In genomic region chr15:102335925-102336324, GRCm38 (mm10) we compare ENCODE assay signal across 12 mouse cellular contexts. TPM values are rescaled to one million over a fixed set of nuclear protein-coding genes. Genes with fewer than 3 reads are reported as not detected.
DNase-seq lines count a peak whose midpoint lies in the region; ATAC-seq and TF ChIP-seq lines count a peak whose summit lies in the region.
"Not testable (repeated sequence)": the region's sequence is repeated elsewhere in the genome, so short reads cannot be mapped to it uniquely, and the experiment has no call there.
"Had no signal": no experiment of that assay in that cellular context is flagged by ENCODE, and none has a peak within 500 bp of the region (broad histone marks: within the 10 kb centered on the region; RNA-seq: fewer than 3 reads in every experiment).

No protein-coding gene starts in this region.

- H3K4me3 ChIP-seq in C2C12 (ENCODE audit: insufficient read depth, poor library complexity, severe bottlenecking); hindbrain, embryonic 11.5 days (ENCODE audit: low read depth, low read length); limb, embryonic 11.5 days (ENCODE audit: low read depth, low read length): not testable (repeated sequence)

- H3K36me3 ChIP-seq in C2C12 (ENCODE audit: control insufficient read depth, insufficient read depth): peaks cover 80% of the 10 kb centered on the region
- not testable (repeated sequence) for H3K36me3 ChIP-seq in hindbrain, embryonic 11.5 days (ENCODE audit: control insufficient read depth, insufficient read depth, low read length)
- H3K36me3 ChIP-seq in limb, embryonic 11.5 days (ENCODE audit: control insufficient read depth, insufficient read depth, low read length): peaks cover 31% of the 10 kb centered on the region

- TF ChIP-seq CTCF in C2C12 (IDR thresholded peaks at IDR 0.05; ENCODE audit: control insufficient read depth, insufficient read depth, insufficient read length): not testable (repeated sequence)

- peak; percentile 58 for DNase-seq in NIH3T3 (ENCODE audit: low read depth)
- peak; percentile 43 for DNase-seq in embryo, embryonic 11 days
- DNase-seq in hindbrain, embryonic 11.5 days (ENCODE audit: low spot score): peak; percentile 43
- peak; percentile 51 for DNase-seq in limb, embryonic 11.5 days (ENCODE audit: low spot score)
- peak; percentile 45 to 65 for DNase-seq in spleen, postnatal 4 days (ENCODE audit: low spot score in 2 of 2)

- H3K9me3 ChIP-seq in hindbrain, embryonic 11.5 days (ENCODE audit: control insufficient read depth, low read length); limb, embryonic 11.5 days (ENCODE audit: control insufficient read depth, low read length): not testable (repeated sequence)

- H3K79me2 ChIP-seq in C2C12 (ENCODE audit: control insufficient read depth, insufficient read depth): peaks cover 31% of the 10 kb centered on the region

- H3K4me1 ChIP-seq in hindbrain, embryonic 11.5 days (replicated peaks; ENCODE audit: control insufficient read depth, insufficient read depth, low read length): not testable (repeated sequence)
- peaks cover 11% of the 10 kb centered on the region for H3K4me1 ChIP-seq in limb, embryonic 11.5 days (ENCODE audit: control insufficient read depth, insufficient read depth, low read length)

- H3K4me2 ChIP-seq in hindbrain, embryonic 11.5 days (replicated peaks; ENCODE audit: low read depth, low read length); limb, embryonic 11.5 days (ENCODE audit: low read depth, severe bottlenecking): not testable (repeated sequence)

- H3ac ChIP-seq in C2C12 (ENCODE audit: control insufficient read depth, insufficient read length, low read depth): not testable (repeated sequence)

- not testable (repeated sequence) for ATAC-seq in hindbrain, embryonic 11.5 days (ENCODE audit: low FRiP score); limb, embryonic 11.5 days (ENCODE audit: insufficient number of reproducible peaks, low FRiP score, low TSS enrichment, low read depth)
- ATAC-seq in megakaryocyte progenitor cell, adult 5-6 weeks (replicated peaks; ENCODE audit: poor library complexity): 0 out of 2 replicates have a peak, but pooled peaks have one; percentile 33

- not testable (repeated sequence) for H3K9ac ChIP-seq in hindbrain, embryonic 11.5 days (ENCODE audit: low read depth, low read length); limb, embryonic 11.5 days (ENCODE audit: low read length)

- not testable (repeated sequence) for H3K27me3 ChIP-seq in C2C12 (ENCODE audit: control insufficient read depth, insufficient read depth, insufficient read length); hindbrain, embryonic 11.5 days (ENCODE audit: control insufficient read depth, insufficient read depth, low read length); limb, embryonic 11.5 days (ENCODE audit: control insufficient read depth, insufficient read depth, low read length)

- peaks cover 25% of the 10 kb centered on the region for H3K79me3 ChIP-seq in C2C12 (ENCODE audit: low read depth)

- 91% methylated on average over 5 of the region's 5 CpGs for WGBS in hindbrain, embryonic 11.5 days
- 91% methylated on average over 5 of the region's 5 CpGs for WGBS in limb, embryonic 11.5 days

- not testable (repeated sequence) for H3K27ac ChIP-seq in hindbrain, embryonic 11.5 days (ENCODE audit: low read depth, low read length); limb, embryonic 11.5 days (replicated peaks; ENCODE audit: low read depth, low read length)

TF ChIP-seq in C2C12, 6 proteins besides CTCF, POLR2A, EP300 and RAD21:
- TF ChIP-seq MAX (IDR thresholded peaks at IDR 0.05): peak; percentile 18

RNA-seq across cellular contexts. Expression of gene Myg1, which starts 4.4 kb away (rescaled TPM):
- 152 TPM for polyA plus RNA-seq in C2C12 (2012; fragmentation: generic; extraction: Trizol)
- 104 TPM in 2 replicates for polyA plus RNA-seq in hindbrain, embryonic 11.5 days (2014; fragmentation: Nextera tagmentation; extraction: Ambion mirVana)
- polyA plus RNA-seq in limb, embryonic 11.5 days (2014; fragmentation: Nextera tagmentation; extraction: Ambion mirVana): 122 and 133 TPM in 2 replicates
- total RNA-seq in megakaryocyte progenitor cell, adult 5-6 weeks (2015): 26.5 and 28.4 TPM in 2 replicates
- total RNA-seq in megakaryocyte progenitor cell, adult 5-6 weeks (2017): 56.4 and 58.5 TPM in 2 replicates

RNA-seq across cellular contexts. Expression of gene Pfdn5, which starts 10.0 kb away (rescaled TPM):
- 378 TPM for polyA plus RNA-seq in C2C12 (2012; fragmentation: generic; extraction: Trizol)
- 401 and 431 TPM in 2 replicates for polyA plus RNA-seq in hindbrain, embryonic 11.5 days (2014; fragmentation: Nextera tagmentation; extraction: Ambion mirVana)
- 463 and 490 TPM in 2 replicates for polyA plus RNA-seq in limb, embryonic 11.5 days (2014; fragmentation: Nextera tagmentation; extraction: Ambion mirVana)
- total RNA-seq in megakaryocyte progenitor cell, adult 5-6 weeks (2015): 345 and 346 TPM in 2 replicates
- 343 and 379 TPM in 2 replicates for total RNA-seq in megakaryocyte progenitor cell, adult 5-6 weeks (2017)

RNA-seq across cellular contexts. Expression of gene Aaas, which starts 14.6 kb away (rescaled TPM):
- 217 TPM for polyA plus RNA-seq in C2C12 (2012; fragmentation: generic; extraction: Trizol)
- polyA plus RNA-seq in hindbrain, embryonic 11.5 days (2014; fragmentation: Nextera tagmentation; extraction: Ambion mirVana): 65.9 and 76.2 TPM in 2 replicates
- 115 and 116 TPM in 2 replicates for polyA plus RNA-seq in limb, embryonic 11.5 days (2014; fragmentation: Nextera tagmentation; extraction: Ambion mirVana)
- total RNA-seq in megakaryocyte progenitor cell, adult 5-6 weeks (2015): 103 and 110 TPM in 2 replicates
- 141 and 151 TPM in 2 replicates for total RNA-seq in megakaryocyte progenitor cell, adult 5-6 weeks (2017)

RNA-seq across cellular contexts. Expression of gene Sp7, which starts 31.1 kb away (rescaled TPM):
- 10.8 TPM for polyA plus RNA-seq in C2C12 (2012; fragmentation: generic; extraction: Trizol)
- 0.73 and 0.99 TPM in 2 replicates for polyA plus RNA-seq in hindbrain, embryonic 11.5 days (2014; fragmentation: Nextera tagmentation; extraction: Ambion mirVana)
- polyA plus RNA-seq in limb, embryonic 11.5 days (2014; fragmentation: Nextera tagmentation; extraction: Ambion mirVana): 1.7 and 2.3 TPM in 2 replicates
- total RNA-seq in megakaryocyte progenitor cell, adult 5-6 weeks (2015): not detected in 2 replicates
- total RNA-seq in megakaryocyte progenitor cell, adult 5-6 weeks (2017): not detected in 2 replicates
- total RNA-seq: gastrocnemius, adult 8-10 months; heart, postnatal 4 days; liver, adult 2 months; monocyte, adult 5-6 weeks had no signal
- polyA plus RNA-seq: inflammation-experienced regulatory T-cells, adult 6 months; liver, adult 2 months had no signal

RNA-seq across cellular contexts. Expression of gene Espl1, which starts 39.9 kb away (rescaled TPM):
- 47.0 TPM for polyA plus RNA-seq in C2C12 (2012; fragmentation: generic; extraction: Trizol)
- polyA plus RNA-seq in hindbrain, embryonic 11.5 days (2014; fragmentation: Nextera tagmentation; extraction: Ambion mirVana): 21.8 and 30.8 TPM in 2 replicates
- polyA plus RNA-seq in limb, embryonic 11.5 days (2014; fragmentation: Nextera tagmentation; extraction: Ambion mirVana): 43.3 and 46.9 TPM in 2 replicates
- total RNA-seq in megakaryocyte progenitor cell, adult 5-6 weeks (2015): 33.9 and 34.8 TPM in 2 replicates
- 15.0 and 19.2 TPM in 2 replicates for total RNA-seq in megakaryocyte progenitor cell, adult 5-6 weeks (2017)
